Mouse (Mus musculus) G1E (cell line): ENCODE measurements around the gene Gif.

Experiments used
- CTCF ChIP-seq: IDR thresholded peaks from 2 replicates; pipeline ENCODE4 v1.5.1; 2012; ENCODE audit warnings: low read depth, low read length, inconsistent platforms, mixed read lengths
- GATA2 ChIP-seq: IDR thresholded peaks from 2 replicates; pipeline ENCODE4 v1.6.1; 2012; ENCODE audit warnings: low read depth, low read length, inconsistent platforms, borderline replicate concordance

GRCm38 (mm10) chr19:11808452-11808851 lies 61.1 kb downstream of the Gif start:
- TF ChIP-seq CTCF (no peak), GATA2 (no peak)
